Mouse (Mus musculus): Measurements from ENCODE around the gene Gga1.
"Not testable (repeated sequence)": the region's sequence is repeated elsewhere in the genome, so short reads cannot be mapped to it uniquely, and the experiment has no call there.

The Gga1 gene

GRCm38 (mm10) chr15:78877810-78878390, 910 bp downstream of the Gga1 start:
- no peak for DNase-seq

- DNase-seq, result not testable (repeated sequence)
Measured at GRCm38 (mm10) chr15:78878792-78879516, 2.0 kb downstream of the Gga1 start.

GRCm38 (mm10) chr15:78880432-78880831, 3.4 kb downstream of the Gga1 start:
- DNase-seq, result peak; percentile 78

- DNase-seq, result no peak
Measured at GRCm38 (mm10) chr15:78881828-78882227, 4.8 kb downstream of the Gga1 start.

GRCm38 (mm10) chr15:78889401-78889853, 12.4 kb downstream of the Gga1 start:
- DNase-seq, result no peak

GRCm38 (mm10) chr15:78892440-78892839, 15.4 kb downstream of the Gga1 start:
- DNase-seq, result no peak

GRCm38 (mm10) chr15:78894726-78895125, 17.7 kb downstream of the Gga1 start:
- DNase-seq, result no peak

GRCm38 (mm10) chr15:78895741-78896140, 18.8 kb downstream of the Gga1 start:
- DNase-seq, result no peak

GRCm38 (mm10) chr15:78896149-78896548, 19.2 kb downstream of the Gga1 start:
- DNase-seq, result no peak

- no peak for DNase-seq
Measured at GRCm38 (mm10) chr15:78897488-78897887, 20.5 kb downstream of the Gga1 start.

- no peak for DNase-seq
Measured at GRCm38 (mm10) chr15:78898507-78899001, 21.6 kb downstream of the Gga1 start.

- no peak for DNase-seq
Measured at GRCm38 (mm10) chr15:78899409-78899739, 22.4 kb downstream of the Gga1 start, which contains the start of gene Gm49510. Gene Gm49510, plus strand, starts transcription at chr15:78899667.

GRCm38 (mm10) chr15:78899740-78900584, 23.0 kb downstream of the Gga1 start, which contains the start of gene Sh3bp1:
Gene Sh3bp1, plus strand, starts transcription at chr15:78899768.
- peak; percentile 88 for DNase-seq

GRCm38 (mm10) chr15:78900585-78901421, 23.8 kb downstream of the Gga1 start:
- peak; percentile 32 for DNase-seq

GRCm38 (mm10) chr15:78901422-78901789, 24.4 kb downstream of the Gga1 start:
- DNase-seq, result no peak

- peak; percentile 90 for DNase-seq
Measured at GRCm38 (mm10) chr15:78903243-78903642, 26.3 kb downstream of the Gga1 start.

- no peak for DNase-seq
Measured at GRCm38 (mm10) chr15:78908399-78908798, 31.4 kb downstream of the Gga1 start.

GRCm38 (mm10) chr15:78908982-78909381, 32.0 kb downstream of the Gga1 start:
- no peak for DNase-seq

GRCm38 (mm10) chr15:78912040-78912439, 35.0 kb downstream of the Gga1 start:
- peak; percentile 76 for DNase-seq

GRCm38 (mm10) chr15:78913632-78914090, 36.7 kb downstream of the Gga1 start, which contains the start of gene Pdxp:
Gene Pdxp, plus strand, starts transcription at chr15:78913919.
- DNase-seq, result peak; percentile 98

GRCm38 (mm10) chr15:78914091-78914822, 37.3 kb downstream of the Gga1 start:
- peak; percentile 64 for DNase-seq
